Mouse (Mus musculus) heart, postnatal 0 days (tissue): ENCODE results near the gene Ppp1r21. TPM values are rescaled to one million over a fixed set of nuclear protein-coding genes. Genes with fewer than 3 reads are reported as not detected.

ENCODE experiments used
- ATAC-seq: fragments of 200-750 bp; cut with Nextera tagmentation; 2 replicates; pipeline ENCODE4 v1.8.0; 2017; ENCODE audit warnings: low read depth, moderate number of reproducible peaks, moderate library complexity; ENCODE audit not compliant: insufficient read depth
- DNase-seq: peaks from one replicate; pipeline ENCODE4 v3.0.0-alpha.2; 2016; ENCODE audit warnings: low spot score
- H3K27ac ChIP-seq: fragments of 300-500 bp; sonication (generic); 2 replicates; pipeline ENCODE4 v1.5.1; 2014; ENCODE audit warnings: low read depth, mild to moderate bottlenecking
- H3K27me3 ChIP-seq: fragments of 300-500 bp; sonication (generic); 2 replicates; pipeline ENCODE4 v1.6.1; 2014; ENCODE audit warnings: low read length, mixed read lengths; ENCODE audit not compliant: control insufficient read depth, insufficient read depth
- H3K36me3 ChIP-seq: fragments of 300-500 bp; sonication (generic); replicated peaks from 2 replicates; pipeline ENCODE4 v1.6.1; 2014; ENCODE audit warnings: low read length, mixed read lengths; ENCODE audit not compliant: control insufficient read depth, insufficient read depth
- H3K4me1 ChIP-seq: fragments of 300-500 bp; sonication (generic); 2 replicates; pipeline ENCODE4 v1.6.1; 2014; ENCODE audit warnings: antibody characterized with exemption; ENCODE audit not compliant: control insufficient read depth, insufficient read depth
- H3K4me2 ChIP-seq: fragments of 300-500 bp; sonication (generic); 2 replicates; pipeline ENCODE4 v1.6.1; 2014; ENCODE audit warnings: low read depth, mild to moderate bottlenecking, low read length, moderate library complexity
- H3K4me3 ChIP-seq: fragments of 300-500 bp; sonication (generic); 2 replicates; pipeline ENCODE4 v1.5.1; 2014; ENCODE audit warnings: low read depth, low read length
- H3K9ac ChIP-seq: fragments of 300-500 bp; sonication (generic); replicated peaks from 2 replicates; pipeline ENCODE4 v1.6.1; 2014; ENCODE audit warnings: low read depth, low read length, mixed read lengths
- H3K9me3 ChIP-seq: fragments of 300-500 bp; sonication (generic); replicated peaks from 2 replicates; pipeline ENCODE4 v1.6.1; 2016; ENCODE audit warnings: low read length; ENCODE audit not compliant: control insufficient read depth
- CTCF ChIP-seq: IDR thresholded peaks from 2 replicates; pipeline ENCODE4 v1.5.1; 2016; ENCODE audit warnings: antibody characterized with exemption, control low read depth, low read depth
- EP300 ChIP-seq: IDR thresholded peaks from 2 replicates; pipeline ENCODE4 v1.6.1; 2016; ENCODE audit warnings: antibody characterized with exemption, low read depth
- WGBS: fragments of 180-500 bp; shearing (Covaris S2); extraction: QIAGEN DNeasy Blood & Tissue Kit; methylation state at CpG from one replicate; pipeline ENCODE4 v1.1.7; 2014; 5-methylcytosine and 5-hydroxymethylcytosine counted together
- polyA plus RNA-seq: library from polyadenylated mRNA; unstranded; fragments of >200 nt; fragmentation: Nextera tagmentation; extraction: Ambion mirVana; gene quantifications from 2 replicates; pipeline ENCODE4 v1.2.1, GENCODE M21; 2015
- total RNA-seq: library from RNA; depleted of rRNA; stranded (reverse); fragments of >200 nt; gene quantifications from 2 replicates; pipeline ENCODE4 v1.2.3, GENCODE M21; 2014; ENCODE audit warnings: low replicate concordance

Gene Ppp1r21
- total and polyA plus RNA-seq, 2 experiments from 2014 or later, result 5.8 to 5.9 TPM

- H3K9me3 ChIP-seq, result no peaks in the 10 kb centered on the region
- no peak overlapping the region for H3K4me3 ChIP-seq
- no peaks in the 10 kb centered on the region for H3K27me3 ChIP-seq
- H3K4me2 ChIP-seq, result no peak overlapping the region
- H3K4me1 ChIP-seq, result no peaks in the 10 kb centered on the region
- H3K27ac ChIP-seq, result no peak overlapping the region
- TF ChIP-seq CTCF (peak; percentile 94), EP300 (no peak)
- ATAC-seq (peak; percentile 68), DNase-seq (peak; percentile 69)
- peaks cover 23% of the 10 kb centered on the region for H3K36me3 ChIP-seq
- no peak overlapping the region for H3K9ac ChIP-seq
- 32% methylated on average over 13 of the region's 13 CpGs for WGBS
Measured at GRCm38 (mm10) chr17:88558168-88558842, 28.4 kb downstream of the Ppp1r21 start.

DNA sequence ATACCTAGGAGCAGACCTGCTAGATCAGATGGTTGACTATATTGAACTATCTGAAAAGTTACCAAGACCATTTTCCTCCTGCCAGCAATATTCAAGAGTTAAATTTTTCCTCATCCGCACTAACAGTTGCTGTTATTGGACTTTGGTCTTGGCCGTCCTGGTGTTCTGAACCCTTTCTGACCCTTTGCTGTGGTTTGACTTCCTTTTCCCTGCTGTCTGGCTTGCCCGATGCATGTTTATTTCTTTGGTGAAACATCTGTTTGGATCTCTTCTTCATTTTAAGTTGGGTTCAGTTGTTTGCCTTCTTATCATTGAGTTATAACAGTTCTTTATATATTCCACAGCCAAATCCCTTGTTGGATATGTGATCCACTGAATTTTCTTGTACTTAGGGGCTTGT is 33.7 kb downstream of the Ppp1r21 start:
- TF ChIP-seq EP300, result no peak
- no peak for TF ChIP-seq CTCF
- ATAC-seq, result no peak
- Histone ChIP-seq H3K27ac (no peak overlapping the region), H3K4me2 (no peak overlapping the region), H3K9ac (no peak overlapping the region), H3K9me3 (no peaks in the 10 kb centered on the region), H3K27me3 (no peaks in the 10 kb centered on the region), H3K4me1 (no peaks in the 10 kb centered on the region), H3K36me3 (peaks cover 48% of the 10 kb centered on the region), H3K4me3 (no peak overlapping the region)
- WGBS, result 72% methylated on average over 3 of the region's 3 CpGs
- DNase-seq, result no peak

- ATAC-seq, result no peak
- peaks cover 82% of the 10 kb centered on the region for H3K36me3 ChIP-seq
Measured at GRCm38 (mm10) chr17:88569807-88570540, 40.1 kb downstream of the Ppp1r21 start.

GRCm38 (mm10) chr17:88570784-88571183 is 40.9 kb downstream of the Ppp1r21 start:
- WGBS, result 88% methylated on average over 11 of the region's 11 CpGs
- no peaks in the 10 kb centered on the region for H3K27me3 ChIP-seq
- H3K4me3 ChIP-seq, result no peak overlapping the region
- no peak overlapping the region for H3K9ac ChIP-seq
- no peaks in the 10 kb centered on the region for H3K4me1 ChIP-seq
- DNase-seq, result no peak
- no peaks in the 10 kb centered on the region for H3K9me3 ChIP-seq
- peaks cover 82% of the 10 kb centered on the region for H3K36me3 ChIP-seq
- H3K27ac ChIP-seq, result no peak overlapping the region
- no peak for TF ChIP-seq EP300
- TF ChIP-seq CTCF, result no peak
- no peak for ATAC-seq
- H3K4me2 ChIP-seq, result no peak overlapping the region

More at GRCm38 (mm10) chr17:88569807-88570540, 40.1 kb downstream of the Ppp1r21 start:
- DNase-seq, result no peak
- WGBS, result 85% methylated on average over 10 of the region's 10 CpGs
- Histone ChIP-seq H3K4me1 (no peaks in the 10 kb centered on the region), H3K27ac (no peak overlapping the region), H3K27me3 (no peaks in the 10 kb centered on the region), H3K4me2 (no peak overlapping the region), H3K9ac (no peak overlapping the region), H3K9me3 (no peaks in the 10 kb centered on the region), H3K4me3 (no peak overlapping the region)
- TF ChIP-seq CTCF (no peak), EP300 (no peak)

GRCm38 (mm10) chr17:88574811-88575210 is 44.9 kb downstream of the Ppp1r21 start:
- TF ChIP-seq EP300 (no peak), CTCF (no peak)
- Histone ChIP-seq H3K36me3 (peaks cover 75% of the 10 kb centered on the region), H3K9ac (no peak overlapping the region), H3K9me3 (no peaks in the 10 kb centered on the region), H3K4me2 (no peak overlapping the region), H3K4me3 (no peak overlapping the region), H3K27me3 (no peaks in the 10 kb centered on the region), H3K27ac (no peak overlapping the region), H3K4me1 (no peaks in the 10 kb centered on the region)
- ATAC-seq (no peak), DNase-seq (no peak)
- WGBS, result 63% methylated on average over 5 of the region's 5 CpGs
